Mouse (Mus musculus) stomach, embryonic 15.5 days (tissue): ENCODE data around the gene Col6a1. TPM values are rescaled to one million over a fixed set of nuclear protein-coding genes. Genes with fewer than 3 reads are reported as not detected.

ENCODE experiments used
- ATAC-seq: fragments of 200-750 bp; cut with Nextera tagmentation; 2 replicates; pipeline ENCODE4 v1.8.0; 2017; ENCODE audit warnings: low read depth, moderate number of reproducible peaks, moderate TSS enrichment; ENCODE audit not compliant: insufficient read depth, low FRiP score
- H3K27ac ChIP-seq: fragments of 300-500 bp; sonication (generic); 2 replicates; pipeline ENCODE4 v1.5.1; 2015; ENCODE audit warnings: mild to moderate bottlenecking, inconsistent platforms
- H3K27me3 ChIP-seq: fragments of 300-500 bp; sonication (generic); replicated peaks from 2 replicates; pipeline ENCODE4 v1.6.1; 2015; ENCODE audit warnings: inconsistent platforms
- H3K36me3 ChIP-seq: fragments of 300-500 bp; sonication (generic); 2 replicates; pipeline ENCODE4 v1.6.1; 2015; ENCODE audit warnings: inconsistent platforms
- H3K4me1 ChIP-seq: fragments of 300-500 bp; sonication (generic); 2 replicates; pipeline ENCODE4 v1.6.1; 2015; ENCODE audit warnings: inconsistent platforms
- H3K4me2 ChIP-seq: fragments of 300-500 bp; sonication (generic); 2 replicates; pipeline ENCODE4 v1.6.1; 2015; ENCODE audit warnings: mild to moderate bottlenecking, inconsistent platforms
- H3K4me3 ChIP-seq: fragments of 300-500 bp; sonication (generic); replicated peaks from 2 replicates; pipeline ENCODE4 v1.5.1; 2015; ENCODE audit warnings: inconsistent platforms
- H3K9ac ChIP-seq: fragments of 300-500 bp; sonication (generic); 2 replicates; pipeline ENCODE4 v1.6.1; 2015; ENCODE audit warnings: inconsistent platforms
- H3K9me3 ChIP-seq: fragments of 300-500 bp; sonication (generic); 2 replicates; pipeline ENCODE4 v1.6.1; 2016; ENCODE audit warnings: inconsistent platforms
- WGBS: fragments of 180-500 bp; shearing (Covaris S2); methylation state at CpG from one replicate; pipeline ENCODE4 v1.1.7; 2015; 5-methylcytosine and 5-hydroxymethylcytosine counted together
- polyA plus RNA-seq: library from polyadenylated mRNA; unstranded; fragments of >200 nt; fragmentation: Nextera tagmentation; extraction: Ambion mirVana; gene quantifications from 2 replicates; pipeline ENCODE4 v1.2.1, GENCODE M21; 2015

Gene Col6a1
- polyA plus RNA-seq, 1 experiment from 2014 or later: 336 TPM

GRCm38 (mm10) chr10:76722751-76723450, 3.1 kb downstream of the Col6a1 start:
- Histone ChIP-seq H3K4me2 (peak overlapping the region; percentile 64), H3K27me3 (no peaks in the 10 kb centered on the region), H3K27ac (no peak overlapping the region), H3K36me3 (peaks cover 18% of the 10 kb centered on the region; the same call in 1 of the 2 replicates), H3K4me1 (no peaks in the 10 kb centered on the region; the same call in 1 of the 2 replicates), H3K4me3 (no peak overlapping the region), H3K9ac (no peak overlapping the region), H3K9me3 (no peaks in the 10 kb centered on the region)
- no peak for ATAC-seq
- 83% methylated on average over 18 of the region's 18 CpGs for WGBS

GRCm38 (mm10) chr10:76721746-76722145, 4.2 kb downstream of the Col6a1 start:
- WGBS: 93% methylated on average over 6 of the region's 6 CpGs
- Histone ChIP-seq H3K36me3 (peaks cover 18% of the 10 kb centered on the region; the same call in 1 of the 2 replicates), H3K27me3 (no peaks in the 10 kb centered on the region), H3K9me3 (no peaks in the 10 kb centered on the region), H3K4me1 (no peaks in the 10 kb centered on the region; the same call in 1 of the 2 replicates), H3K4me2 (no peak overlapping the region), H3K4me3 (no peak overlapping the region), H3K9ac (no peak overlapping the region), H3K27ac (no peak overlapping the region)
- no peak for ATAC-seq

- no peak overlapping the region for H3K27ac ChIP-seq
- peaks cover 18% of the 10 kb centered on the region; the same call in 1 of the 2 replicates for H3K36me3 ChIP-seq
- H3K4me1 ChIP-seq: no peaks in the 10 kb centered on the region; the same call in 1 of the 2 replicates
- no peaks in the 10 kb centered on the region for H3K9me3 ChIP-seq
- no peak for ATAC-seq
- H3K4me3 ChIP-seq: no peak overlapping the region
- no peak overlapping the region for H3K9ac ChIP-seq
- H3K27me3 ChIP-seq: no peaks in the 10 kb centered on the region
- 86% methylated on average over 11 of the region's 11 CpGs for WGBS
- H3K4me2 ChIP-seq: no peak overlapping the region
These were observed 4.8 kb downstream of the Col6a1 start for GRCm38 (mm10) chr10:76721216-76721615.

- Histone ChIP-seq H3K9me3 (no peaks in the 10 kb centered on the region), H3K27me3 (no peaks in the 10 kb centered on the region), H3K4me3 (no peak overlapping the region), H3K9ac (no peak overlapping the region), H3K4me2 (no peak overlapping the region), H3K27ac (no peak overlapping the region), H3K4me1 (no peaks in the 10 kb centered on the region), H3K36me3 (peaks cover 32% of the 10 kb centered on the region)
- 84% methylated on average over 4 of the region's 4 CpGs for WGBS
- ATAC-seq: no peak
These were observed 8.3 kb downstream of the Col6a1 start for GRCm38 (mm10) chr10:76717631-76718030.

- H3K27me3 ChIP-seq: no peaks in the 10 kb centered on the region
- H3K36me3 ChIP-seq: peaks cover 36% of the 10 kb centered on the region
- no peak overlapping the region for H3K4me2 ChIP-seq
- no peaks in the 10 kb centered on the region for H3K4me1 ChIP-seq
- H3K9me3 ChIP-seq: no peaks in the 10 kb centered on the region
- no peak overlapping the region for H3K4me3 ChIP-seq
- no peak overlapping the region for H3K9ac ChIP-seq
- 89% methylated on average over 7 of the region's 7 CpGs for WGBS
- no peak for ATAC-seq
- no peak overlapping the region for H3K27ac ChIP-seq
These were observed 8.9 kb downstream of the Col6a1 start for GRCm38 (mm10) chr10:76717026-76717425.

- Histone ChIP-seq H3K4me2 (no peak overlapping the region), H3K9me3 (no peaks in the 10 kb centered on the region), H3K4me3 (no peak overlapping the region), H3K27ac (no peak overlapping the region), H3K36me3 (peaks cover 40% of the 10 kb centered on the region), H3K4me1 (no peaks in the 10 kb centered on the region), H3K9ac (no peak overlapping the region), H3K27me3 (no peaks in the 10 kb centered on the region)
- 78% methylated on average over 7 of the region's 7 CpGs for WGBS
- ATAC-seq: no peak
These were observed 11.7 kb downstream of the Col6a1 start for GRCm38 (mm10) chr10:76714303-76714702.

- Histone ChIP-seq H3K4me2 (no peak overlapping the region), H3K4me1 (no peaks in the 10 kb centered on the region), H3K4me3 (no peak overlapping the region), H3K9me3 (no peaks in the 10 kb centered on the region), H3K36me3 (peaks cover 49% of the 10 kb centered on the region), H3K27me3 (no peaks in the 10 kb centered on the region), H3K9ac (no peak overlapping the region), H3K27ac (no peak overlapping the region)
- 79% methylated on average over 3 of the region's 3 CpGs for WGBS
- ATAC-seq: no peak
These were observed 13.5 kb downstream of the Col6a1 start for GRCm38 (mm10) chr10:76712500-76712899.

GRCm38 (mm10) chr10:76711331-76711730, 14.6 kb downstream of the Col6a1 start:
- no peak overlapping the region for H3K9ac ChIP-seq
- no peak overlapping the region for H3K4me2 ChIP-seq
- no peak overlapping the region for H3K27ac ChIP-seq
- H3K36me3 ChIP-seq: peaks cover 49% of the 10 kb centered on the region
- H3K9me3 ChIP-seq: no peaks in the 10 kb centered on the region
- 93% methylated on average over 16 of the region's 16 CpGs for WGBS
- H3K27me3 ChIP-seq: no peaks in the 10 kb centered on the region
- ATAC-seq: no peak
- no peak overlapping the region for H3K4me3 ChIP-seq
- H3K4me1 ChIP-seq: no peaks in the 10 kb centered on the region

- Histone ChIP-seq H3K4me3 (no peak overlapping the region), H3K27me3 (no peaks in the 10 kb centered on the region), H3K4me1 (no peaks in the 10 kb centered on the region), H3K4me2 (no peak overlapping the region), H3K9ac (no peak overlapping the region), H3K36me3 (peaks cover 38% of the 10 kb centered on the region), H3K27ac (no peak overlapping the region), H3K9me3 (no peaks in the 10 kb centered on the region)
- 83% methylated on average over 3 of the region's 3 CpGs for whole genome bisulfite sequencing
- ATAC-seq: no peak
These were observed 17.5 kb downstream of the Col6a1 start for GRCm38 (mm10) chr10:76708465-76708864.

- Histone ChIP-seq H3K27ac (no peak overlapping the region), H3K4me3 (no peak overlapping the region), H3K36me3 (peaks cover 31% of the 10 kb centered on the region), H3K27me3 (no peaks in the 10 kb centered on the region), H3K4me2 (no peak overlapping the region), H3K9ac (no peak overlapping the region), H3K4me1 (no peaks in the 10 kb centered on the region), H3K9me3 (no peaks in the 10 kb centered on the region)
- ATAC-seq: no peak
- WGBS: 79% methylated on average over 1 of the region's 1 CpGs
These were observed 18.4 kb downstream of the Col6a1 start for GRCm38 (mm10) chr10:76707584-76707983.

GRCm38 (mm10) chr10:76707001-76707400, 19.0 kb downstream of the Col6a1 start:
- no peak overlapping the region for H3K4me2 ChIP-seq
- H3K36me3 ChIP-seq: peaks cover 25% of the 10 kb centered on the region
- no peak for ATAC-seq
- H3K27ac ChIP-seq: no peak overlapping the region
- no peak overlapping the region for H3K9ac ChIP-seq
- H3K4me1 ChIP-seq: no peaks in the 10 kb centered on the region
- WGBS: 72% methylated on average over 2 of the region's 2 CpGs
- no peak overlapping the region for H3K4me3 ChIP-seq
- no peaks in the 10 kb centered on the region for H3K9me3 ChIP-seq
- no peaks in the 10 kb centered on the region for H3K27me3 ChIP-seq

GRCm38 (mm10) chr10:76704358-76704757, 21.6 kb downstream of the Col6a1 start:
- H3K4me2 ChIP-seq: no peak overlapping the region
- peaks cover 9% of the 10 kb centered on the region for H3K36me3 ChIP-seq
- ATAC-seq: no peak
- 84% methylated on average over 3 of the region's 3 CpGs for WGBS
- H3K4me3 ChIP-seq: no peak overlapping the region
- no peaks in the 10 kb centered on the region for H3K27me3 ChIP-seq
- H3K9ac ChIP-seq: no peak overlapping the region
- no peaks in the 10 kb centered on the region for H3K4me1 ChIP-seq
- H3K9me3 ChIP-seq: no peaks in the 10 kb centered on the region
- H3K27ac ChIP-seq: no peak overlapping the region
